17 mouse cellular contexts compared by ENCODE assay signal in genomic region chr13:44538238-44538637, GRCm38 (mm10).
"Had no signal": no experiment of that assay in that cellular context is flagged by ENCODE, and none has a peak within 500 bp of the region (broad histone marks: within the 10 kb centered on the region; RNA-seq: fewer than 3 reads in every experiment).

No protein-coding gene starts in this region.

- H3K9me3 ChIP-seq: liver, embryonic 13.5 days; lung, embryonic 15.5 days; neural tube, embryonic 15.5 days had no signal

- H3K27ac ChIP-seq: kidney, postnatal 0 days; layer of hippocampus, adult 2 months; limb, embryonic 12.5 days; liver, embryonic 13.5 days; lung, embryonic 15.5 days; midbrain, embryonic 10.5 days; neural tube, embryonic 15.5 days had no signal

- DNase-seq: kidney, adult 11 months; kidney, adult 9 months; kidney, postnatal 4 days; liver; liver, embryonic 13.5 days; liver, postnatal 0 days; retina, postnatal 1 day; right cerebral cortex, postnatal 4 days; thymus, postnatal 36 days had no signal

- H3K36me3 ChIP-seq: limb, embryonic 12.5 days; liver, embryonic 13.5 days; lung, embryonic 15.5 days; midbrain, embryonic 10.5 days; neural tube, embryonic 15.5 days had no signal

- ATAC-seq: liver, postnatal 0 days; midbrain, embryonic 16.5 days had no signal

- H3K9ac ChIP-seq: limb, embryonic 12.5 days; liver, embryonic 13.5 days; liver, postnatal 0 days; lung, embryonic 15.5 days; neural tube, embryonic 15.5 days had no signal

- H3K4me1 ChIP-seq: liver, embryonic 13.5 days; lung, embryonic 15.5 days; midbrain, embryonic 10.5 days; neural tube, embryonic 15.5 days had no signal

- H3K27me3 ChIP-seq: limb, embryonic 12.5 days; liver, embryonic 13.5 days; lung, embryonic 15.5 days; neural tube, embryonic 15.5 days had no signal

- H3K4me3 ChIP-seq: layer of hippocampus, adult 2 months; limb, embryonic 12.5 days; liver, embryonic 13.5 days; lung, embryonic 15.5 days; midbrain, embryonic 10.5 days; myocyte; neural tube, embryonic 15.5 days had no signal

- H3K4me2 ChIP-seq: limb, embryonic 12.5 days; liver, embryonic 13.5 days; lung, embryonic 15.5 days; neural tube, embryonic 15.5 days had no signal
